Mouse (Mus musculus) hindbrain, embryonic 10.5 days (tissue): ENCODE data around the gene Nemf. TPM values are rescaled to one million over a fixed set of nuclear protein-coding genes. Genes with fewer than 3 reads are reported as not detected.

Experiments used
- DNase-seq: peaks from one replicate; pipeline ENCODE4 v3.0.0-alpha.2; 2017; ENCODE audit warnings: low spot score
- H3K27ac ChIP-seq: fragments of 300-500 bp; sonication (generic); 2 replicates; pipeline ENCODE4 v1.5.1; 2016; ENCODE audit warnings: mild to moderate bottlenecking, moderate library complexity
- H3K27me3 ChIP-seq: fragments of 300-500 bp; sonication (generic); 2 replicates; pipeline ENCODE4 v1.6.1; 2016; ENCODE audit warnings: mild to moderate bottlenecking; ENCODE audit not compliant: poor library complexity, insufficient read depth, severe bottlenecking
- H3K36me3 ChIP-seq: fragments of 300-500 bp; sonication (generic); 2 replicates; pipeline ENCODE4 v1.6.1; 2016; ENCODE audit warnings: mild to moderate bottlenecking, moderate library complexity
- H3K4me1 ChIP-seq: fragments of 300-500 bp; sonication (generic); replicated peaks from 2 replicates; pipeline ENCODE4 v1.6.1; 2016; ENCODE audit warnings: mild to moderate bottlenecking
- H3K4me3 ChIP-seq: fragments of 300-500 bp; sonication (generic); 2 replicates; pipeline ENCODE4 v1.5.1; 2016; ENCODE audit warnings: mild to moderate bottlenecking, moderate library complexity
- H3K9me3 ChIP-seq: fragments of 300-500 bp; sonication (generic); 2 replicates; pipeline ENCODE4 v1.6.1; 2016; ENCODE audit warnings: mild to moderate bottlenecking, moderate library complexity
- WGBS: fragments of 180-500 bp; shearing (Covaris S2); methylation state at CpG from one replicate; pipeline ENCODE4 v1.1.7; 2016; 5-methylcytosine and 5-hydroxymethylcytosine counted together
- polyA plus RNA-seq: library from polyadenylated mRNA; unstranded; fragments of >200 nt; fragmentation: Nextera tagmentation; extraction: Ambion mirVana; gene quantifications from 2 replicates; pipeline ENCODE4 v1.2.1, GENCODE M21; 2016

Gene Nemf
- polyA plus RNA-seq, 1 experiment from 2014 or later, result 69.6 TPM

DNA sequence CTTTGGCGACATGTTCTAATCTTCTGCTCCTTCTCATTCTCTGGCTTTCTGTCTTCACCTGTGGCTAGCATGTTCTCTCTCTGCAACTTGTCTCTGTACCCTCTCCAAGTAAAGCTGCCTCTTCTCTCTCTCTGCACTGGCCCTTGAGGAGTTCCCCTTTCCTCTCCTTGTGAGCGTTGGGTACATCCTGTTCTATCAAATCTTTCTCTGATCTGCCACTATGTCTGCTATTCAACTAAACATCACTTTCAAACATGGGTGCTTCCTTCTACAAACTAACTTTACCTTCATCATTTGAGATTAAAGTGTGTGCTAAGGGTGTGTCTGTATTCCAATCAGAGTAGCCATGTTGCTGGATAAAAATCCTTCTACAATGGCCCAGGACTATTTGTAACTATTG is 62.0 kb downstream of the Nemf start:
- Histone ChIP-seq H3K4me1 (peaks cover 32% of the 10 kb centered on the region), H3K36me3 (peaks cover 18% of the 10 kb centered on the region), H3K4me3 (no peak overlapping the region), H3K27me3 (no peaks in the 10 kb centered on the region), H3K9me3 (no peaks in the 10 kb centered on the region), H3K27ac (no peak overlapping the region)
- WGBS, result 84% methylated on average over 2 of the region's 2 CpGs
- no peak for DNase-seq

GRCm38 (mm10) chr12:69293815-69294214 is 63.1 kb downstream of the Nemf start:
- no peak overlapping the region for H3K4me3 ChIP-seq
- no peak overlapping the region for H3K27ac ChIP-seq
- H3K36me3 ChIP-seq, result peaks cover 6% of the 10 kb centered on the region
- DNase-seq, result no peak
- WGBS, result 60% methylated on average over 2 of the region's 2 CpGs
- peaks cover 23% of the 10 kb centered on the region for H3K4me1 ChIP-seq
- no peaks in the 10 kb centered on the region for H3K27me3 ChIP-seq
- H3K9me3 ChIP-seq, result no peaks in the 10 kb centered on the region

DNA sequence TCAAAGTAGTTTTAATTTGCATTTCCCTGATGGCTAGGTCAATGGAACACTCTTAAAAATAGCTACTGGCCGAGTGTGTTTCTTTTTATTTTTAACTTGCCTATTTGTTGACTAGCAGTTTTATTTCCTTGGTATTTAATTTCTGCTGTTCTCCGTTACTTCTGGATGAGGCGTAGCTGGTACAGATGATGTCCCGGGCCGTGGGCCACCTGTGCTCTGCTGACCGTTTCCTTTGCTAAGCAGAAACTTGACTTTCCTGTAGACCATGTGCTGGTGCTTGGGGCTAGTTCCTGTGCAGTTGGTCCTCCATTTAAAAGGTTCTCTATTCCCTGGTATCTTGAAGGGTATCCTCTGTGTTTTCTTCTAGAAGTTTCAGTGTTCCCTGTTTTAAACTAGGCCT is 64.6 kb downstream of the Nemf start:
- H3K36me3 ChIP-seq, result no peaks in the 10 kb centered on the region
- no peak for DNase-seq
- H3K27me3 ChIP-seq, result no peaks in the 10 kb centered on the region
- no peaks in the 10 kb centered on the region for H3K9me3 ChIP-seq
- H3K27ac ChIP-seq, result no peak overlapping the region
- no peak overlapping the region for H3K4me3 ChIP-seq
- H3K4me1 ChIP-seq, result peaks cover 11% of the 10 kb centered on the region
- 91% methylated on average over 6 of the region's 6 CpGs for WGBS

DNA sequence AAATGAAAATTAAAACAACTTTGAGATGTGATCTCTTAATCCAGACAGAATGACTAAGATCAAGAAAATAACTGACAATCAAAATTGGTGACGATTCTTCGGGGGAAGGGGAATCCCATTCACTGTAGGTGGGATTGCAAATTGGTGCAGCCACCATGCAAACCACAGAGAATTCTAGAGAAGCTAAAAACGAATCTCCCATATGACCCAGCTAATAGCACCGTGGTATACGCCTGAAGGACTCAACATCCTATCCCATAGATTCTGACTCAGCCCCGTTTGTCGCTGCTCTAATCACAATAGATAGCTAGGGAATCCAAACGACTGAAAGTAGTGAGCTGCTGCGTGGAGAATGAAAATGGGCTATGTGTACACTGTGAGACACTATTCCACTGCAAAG is 68.3 kb downstream of the Nemf start:
- Histone ChIP-seq H3K9me3 (no peaks in the 10 kb centered on the region), H3K27ac (no peak overlapping the region), H3K36me3 (no peaks in the 10 kb centered on the region), H3K4me1 (no peaks in the 10 kb centered on the region), H3K27me3 (no peaks in the 10 kb centered on the region), H3K4me3 (no peak overlapping the region)
- DNase-seq, result no peak
- 85% methylated on average over 9 of the region's 9 CpGs for WGBS

DNA sequence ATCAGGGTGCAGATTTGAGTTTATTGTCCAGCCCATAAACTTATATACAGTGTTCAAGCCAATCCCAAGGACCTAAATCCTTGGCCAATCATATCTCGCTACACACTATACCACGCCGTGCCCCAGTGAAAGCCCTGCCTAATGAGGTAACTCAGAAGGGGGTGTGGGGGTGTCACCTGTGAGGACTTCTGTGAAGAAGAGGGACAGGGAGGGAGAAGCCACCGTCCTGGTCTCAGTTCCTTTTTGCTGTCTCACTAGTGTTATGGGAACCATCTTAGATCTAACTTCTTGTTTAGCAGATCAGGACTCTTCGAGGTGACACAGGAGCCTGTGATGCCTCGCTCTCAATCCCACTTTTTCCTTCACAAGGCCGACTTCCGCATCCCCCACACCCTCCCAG is 69.4 kb downstream of the Nemf start:
- 91% methylated on average over 8 of the region's 8 CpGs for WGBS
- Histone ChIP-seq H3K4me1 (no peaks in the 10 kb centered on the region), H3K36me3 (no peaks in the 10 kb centered on the region), H3K27ac (no peak overlapping the region), H3K9me3 (no peaks in the 10 kb centered on the region), H3K4me3 (no peak overlapping the region), H3K27me3 (no peaks in the 10 kb centered on the region)
- no peak for DNase-seq

- Histone ChIP-seq H3K36me3 (no peaks in the 10 kb centered on the region), H3K4me3 (no peak overlapping the region), H3K9me3 (no peaks in the 10 kb centered on the region), H3K4me1 (no peaks in the 10 kb centered on the region), H3K27ac (no peak overlapping the region), H3K27me3 (no peaks in the 10 kb centered on the region)
- DNase-seq, result no peak
- 86% methylated on average over 7 of the region's 7 CpGs for WGBS
Observed at GRCm38 (mm10) chr12:69283146-69283545, 73.8 kb downstream of the Nemf start.

- Histone ChIP-seq H3K4me1 (no peaks in the 10 kb centered on the region), H3K27ac (no peak overlapping the region), H3K9me3 (no peaks in the 10 kb centered on the region), H3K36me3 (no peaks in the 10 kb centered on the region), H3K27me3 (no peaks in the 10 kb centered on the region), H3K4me3 (no peak overlapping the region)
- DNase-seq, result no peak
- 91% methylated on average over 3 of the region's 3 CpGs for WGBS
Observed at GRCm38 (mm10) chr12:69280915-69281314, 76.0 kb downstream of the Nemf start.

GRCm38 (mm10) chr12:69279931-69280469 is 77.0 kb downstream of the Nemf start:
- no peaks in the 10 kb centered on the region for H3K27me3 ChIP-seq
- no peaks in the 10 kb centered on the region for H3K36me3 ChIP-seq
- WGBS, result 55% methylated on average over 1 of the region's 1 CpGs
- no peak overlapping the region for H3K4me3 ChIP-seq
- DNase-seq, result no peak
- H3K9me3 ChIP-seq, result no peaks in the 10 kb centered on the region
- no peak overlapping the region for H3K27ac ChIP-seq
- no peaks in the 10 kb centered on the region for H3K4me1 ChIP-seq

- no peak overlapping the region for H3K27ac ChIP-seq
- 73% methylated on average over 2 of the region's 2 CpGs for WGBS
- H3K4me3 ChIP-seq, result no peak overlapping the region
- H3K36me3 ChIP-seq, result no peaks in the 10 kb centered on the region
- H3K9me3 ChIP-seq, result no peaks in the 10 kb centered on the region
- no peaks in the 10 kb centered on the region for H3K27me3 ChIP-seq
- H3K4me1 ChIP-seq, result 0 out of 2 replicates have a peak, but pooled peaks cover 4% of the 10 kb centered on the region
- no peak for DNase-seq
Observed at GRCm38 (mm10) chr12:69268956-69269355, 88.0 kb downstream of the Nemf start.

- Histone ChIP-seq H3K27ac (no peak overlapping the region), H3K4me3 (no peak overlapping the region), H3K27me3 (no peaks in the 10 kb centered on the region), H3K9me3 (no peaks in the 10 kb centered on the region), H3K4me1 (0 out of 2 replicates have a peak, but pooled peaks cover 4% of the 10 kb centered on the region), H3K36me3 (no peaks in the 10 kb centered on the region)
- no peak for DNase-seq
- WGBS, result 82% methylated on average over 11 of the region's 11 CpGs
Observed at GRCm38 (mm10) chr12:69267956-69268632, 88.9 kb downstream of the Nemf start.

DNA sequence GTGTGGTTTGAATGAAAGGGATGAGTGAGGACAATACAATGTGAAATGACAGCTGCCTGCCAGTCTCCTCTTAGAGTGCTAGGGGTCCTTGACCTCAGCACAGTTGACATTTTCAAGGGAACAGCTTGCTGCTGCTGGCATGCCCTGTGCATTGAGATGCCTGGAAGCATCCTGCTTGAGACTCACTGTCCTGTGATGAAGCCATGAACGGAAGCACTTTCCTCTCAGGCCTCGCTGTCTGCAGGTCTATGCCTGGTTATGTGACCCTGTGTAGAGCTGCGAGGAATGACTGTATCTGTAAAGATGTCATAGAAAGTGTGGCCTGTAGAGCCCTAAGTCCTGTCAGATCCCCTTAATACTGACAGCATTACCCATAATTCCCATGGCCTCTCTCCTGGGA is 91.9 kb downstream of the Nemf start:
- WGBS, result 86% methylated on average over 3 of the region's 3 CpGs

DNA sequence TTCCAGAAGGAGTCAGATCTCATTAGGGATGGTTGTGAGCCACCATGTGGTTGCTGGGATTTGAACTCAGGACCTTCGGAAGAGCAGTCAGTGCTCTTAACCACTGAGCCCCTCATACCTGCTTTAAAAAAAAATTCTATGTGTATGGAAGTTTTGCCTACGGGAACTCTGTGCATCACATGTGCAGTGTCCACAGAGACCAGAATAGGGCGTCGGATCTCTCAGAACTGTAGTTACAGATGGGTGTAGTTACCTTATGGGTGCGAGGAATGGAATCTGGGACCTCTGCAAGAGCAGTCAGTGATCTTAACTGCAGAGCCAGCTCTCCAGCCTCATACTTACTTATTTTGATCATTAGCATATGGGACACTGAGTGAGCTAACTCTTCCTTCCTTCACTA is 94.7 kb downstream of the Nemf start:
- Histone ChIP-seq H3K9me3 (no peaks in the 10 kb centered on the region), H3K27ac (no peak overlapping the region), H3K27me3 (no peaks in the 10 kb centered on the region), H3K4me1 (0 out of 2 replicates have a peak, but pooled peaks cover 4% of the 10 kb centered on the region), H3K36me3 (no peaks in the 10 kb centered on the region), H3K4me3 (no peak overlapping the region)
- DNase-seq, result no peak
- WGBS, result 94% methylated on average over 5 of the region's 5 CpGs

More for the DNA sequence above, 91.9 kb downstream of the Nemf start:
- Histone ChIP-seq H3K27ac (no peak overlapping the region), H3K4me1 (0 out of 2 replicates have a peak, but pooled peaks cover 4% of the 10 kb centered on the region), H3K9me3 (no peaks in the 10 kb centered on the region), H3K4me3 (no peak overlapping the region), H3K36me3 (no peaks in the 10 kb centered on the region), H3K27me3 (no peaks in the 10 kb centered on the region)
- DNase-seq, result no peak
